Mouse (Mus musculus): ENCODE measurements around the gene Ap2a1. TPM values are rescaled to one million over a fixed set of nuclear protein-coding genes. Genes with fewer than 3 reads are reported as not detected.

Ap2a1 gene
- polyA plus RNA-seq, 1 experiment: 107 TPM

DNA sequence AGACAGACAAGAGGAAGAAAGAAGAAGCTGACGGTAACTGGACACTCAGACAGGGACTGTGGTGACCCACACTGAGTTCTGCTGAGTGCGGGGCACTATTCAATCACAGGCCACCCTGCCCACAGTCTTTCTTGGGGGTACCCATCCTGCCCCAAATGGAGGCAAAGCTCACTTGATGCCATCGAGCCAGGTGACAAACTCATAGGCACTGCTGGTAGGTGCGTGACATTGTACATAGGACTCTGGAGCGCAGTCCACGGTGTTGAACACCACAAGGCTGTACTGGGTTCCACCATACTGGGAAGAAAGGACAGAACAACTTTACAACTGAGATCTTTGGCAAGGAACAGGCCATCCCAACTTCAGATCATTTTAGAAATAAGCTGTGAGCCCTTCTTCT lies 37.7 kb downstream of the Ap2a1 start:
- Histone ChIP-seq H3K27me3 (ENCODE audit: control insufficient read depth, insufficient read depth, low read length, poor library complexity, severe bottlenecking) (no peaks in the 10 kb centered on the region), H3K27ac (ENCODE audit: insufficient read depth, low read length) (no peak overlapping the region; the same call in 1 of the 2 replicates), H3K4me1 (ENCODE audit: control insufficient read depth, insufficient read depth, low read length) (peaks cover 3% of the 10 kb centered on the region), H3K9ac (ENCODE audit: low read depth, poor library complexity, severe bottlenecking) (peak overlapping the region; percentile 82), H3K9me3 (replicated peaks; ENCODE audit: control insufficient read depth, insufficient read depth, low read length, poor library complexity, severe bottlenecking) (no peaks in the 10 kb centered on the region), H3K36me3 (ENCODE audit: control insufficient read depth, insufficient read depth, low read length, poor library complexity, severe bottlenecking) (peaks cover 10% of the 10 kb centered on the region), H3K4me3 (ENCODE audit: low read depth, low read length) (peak overlapping the region; percentile 94)
- TF ChIP-seq EP300 (IDR thresholded peaks at IDR 0.05; ENCODE audit: insufficient read depth, low read depth, low read length): no peak
- no peak for TF ChIP-seq POLR2A (IDR thresholded peaks at IDR 0.05; ENCODE audit: insufficient read depth, low read length)
- TF ChIP-seq CTCF (IDR thresholded peaks at IDR 0.05; ENCODE audit: low read depth, low read length): no peak

DNA sequence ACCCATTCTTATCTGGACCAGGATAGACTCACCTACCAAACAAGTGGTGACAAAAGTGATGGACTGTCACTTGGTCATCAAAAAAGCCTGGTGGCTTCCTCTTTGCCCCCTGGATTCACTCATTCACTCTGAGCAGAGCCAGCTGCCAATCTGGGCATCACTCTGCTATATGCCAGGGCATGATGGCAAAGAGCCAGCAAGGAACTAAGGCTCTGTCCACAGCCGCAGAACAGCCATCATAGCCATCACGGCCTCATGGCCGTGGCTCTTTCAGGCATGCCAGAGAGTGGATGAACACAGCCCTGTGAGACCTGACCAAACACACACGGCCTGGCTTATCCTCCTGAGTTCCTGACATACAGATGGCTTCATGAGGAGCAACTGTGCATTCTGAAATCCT lies 38.6 kb downstream of the Ap2a1 start:
- H3K4me1 ChIP-seq (ENCODE audit: control insufficient read depth, insufficient read depth, low read length): peaks cover 3% of the 10 kb centered on the region
- H3K9me3 ChIP-seq (replicated peaks; ENCODE audit: control insufficient read depth, insufficient read depth, low read length, poor library complexity, severe bottlenecking): no peaks in the 10 kb centered on the region
- H3K4me3 ChIP-seq (ENCODE audit: low read depth, low read length): no peak overlapping the region
- no peak overlapping the region for H3K27ac ChIP-seq (ENCODE audit: insufficient read depth, low read length)
- no peak for TF ChIP-seq CTCF (IDR thresholded peaks at IDR 0.05; ENCODE audit: low read depth, low read length)
- TF ChIP-seq EP300 (IDR thresholded peaks at IDR 0.05; ENCODE audit: insufficient read depth, low read depth, low read length): no peak
- TF ChIP-seq POLR2A (IDR thresholded peaks at IDR 0.05; ENCODE audit: insufficient read depth, low read length): no peak
- no peaks in the 10 kb centered on the region for H3K27me3 ChIP-seq (ENCODE audit: control insufficient read depth, insufficient read depth, low read length, poor library complexity, severe bottlenecking)
- H3K9ac ChIP-seq (ENCODE audit: low read depth, poor library complexity, severe bottlenecking): no peak overlapping the region
- peaks cover 10% of the 10 kb centered on the region for H3K36me3 ChIP-seq (ENCODE audit: control insufficient read depth, insufficient read depth, low read length, poor library complexity, severe bottlenecking)

DNA sequence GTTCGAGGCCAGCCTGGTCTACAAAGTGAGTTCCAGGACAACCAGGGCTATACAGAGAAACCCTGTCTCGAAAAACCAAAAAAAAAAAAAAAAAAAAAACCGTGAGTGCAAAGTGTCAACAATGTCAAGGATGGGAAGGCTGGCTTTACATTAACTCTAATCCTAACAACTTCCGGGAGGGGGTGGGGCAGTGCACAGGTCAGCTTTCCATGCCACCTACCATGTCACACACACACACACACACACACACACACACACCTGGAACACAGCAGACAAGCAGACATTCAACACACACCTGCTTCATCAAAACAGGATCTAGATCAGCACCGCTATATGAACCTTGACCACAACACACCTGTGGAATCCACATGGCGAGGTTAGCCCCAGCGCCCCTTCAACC lies 39.1 kb downstream of the Ap2a1 start:
- Histone ChIP-seq H3K9ac (ENCODE audit: low read depth, poor library complexity, severe bottlenecking) (no peak overlapping the region), H3K36me3 (ENCODE audit: control insufficient read depth, insufficient read depth, low read length, poor library complexity, severe bottlenecking) (peaks cover 10% of the 10 kb centered on the region), H3K27me3 (ENCODE audit: control insufficient read depth, insufficient read depth, low read length, poor library complexity, severe bottlenecking) (no peaks in the 10 kb centered on the region), H3K9me3 (replicated peaks; ENCODE audit: control insufficient read depth, insufficient read depth, low read length, poor library complexity, severe bottlenecking) (no peaks in the 10 kb centered on the region), H3K4me1 (ENCODE audit: control insufficient read depth, insufficient read depth, low read length) (peaks cover 3% of the 10 kb centered on the region), H3K4me3 (ENCODE audit: low read depth, low read length) (no peak overlapping the region), H3K27ac (ENCODE audit: insufficient read depth, low read length) (no peak overlapping the region)
- TF ChIP-seq POLR2A (IDR thresholded peaks at IDR 0.05; ENCODE audit: insufficient read depth, low read length): no peak
- no peak for TF ChIP-seq CTCF (IDR thresholded peaks at IDR 0.05; ENCODE audit: low read depth, low read length)
- TF ChIP-seq EP300 (IDR thresholded peaks at IDR 0.05; ENCODE audit: insufficient read depth, low read depth, low read length): no peak

DNA sequence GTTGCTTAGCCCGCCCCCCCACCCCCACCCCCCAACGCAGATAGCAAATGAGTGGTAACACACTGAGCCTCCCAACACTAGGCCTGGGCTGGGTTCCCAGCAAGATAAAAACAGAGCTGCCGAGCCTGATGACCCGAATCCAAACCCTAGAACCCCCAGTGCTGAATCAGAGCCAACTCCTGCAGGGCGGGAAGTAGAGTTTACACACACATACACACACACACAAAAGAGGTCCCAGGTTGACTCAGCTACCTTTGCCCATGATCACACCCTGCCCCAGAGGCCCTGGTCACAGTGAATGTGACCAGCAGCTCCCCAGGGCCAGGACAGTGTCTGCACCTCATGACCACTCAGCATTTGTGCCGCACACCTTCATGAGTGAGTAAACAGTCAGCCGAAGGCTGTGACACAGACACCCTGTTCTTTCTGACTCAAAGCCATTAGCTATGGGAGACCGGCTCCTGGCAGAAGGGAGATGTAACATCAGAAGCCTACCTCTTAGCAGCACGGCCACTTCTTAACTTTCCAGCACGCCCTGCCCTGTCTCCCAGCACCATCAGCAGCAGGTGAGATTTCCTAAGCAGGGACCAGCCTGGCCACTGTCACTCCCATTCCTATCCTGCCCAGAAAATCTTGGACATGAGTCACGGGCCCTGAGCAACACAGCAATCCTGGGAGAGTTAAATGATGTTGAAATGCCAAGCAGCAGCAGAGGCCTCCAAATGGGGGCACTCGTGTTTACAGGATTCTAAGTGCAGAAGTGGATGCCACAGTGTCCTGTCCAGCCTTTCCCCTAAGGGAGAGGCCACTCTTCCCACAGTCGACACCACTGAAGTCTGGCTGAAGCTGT lies 40.8 kb downstream of the Ap2a1 start:
- Histone ChIP-seq H3K27me3 (ENCODE audit: control insufficient read depth, insufficient read depth, low read length, poor library complexity, severe bottlenecking) (no peaks in the 10 kb centered on the region), H3K4me1 (ENCODE audit: control insufficient read depth, insufficient read depth, low read length) (peaks cover 3% of the 10 kb centered on the region), H3K4me3 (ENCODE audit: low read depth, low read length) (no peak overlapping the region), H3K27ac (ENCODE audit: insufficient read depth, low read length) (no peak overlapping the region), H3K9me3 (replicated peaks; ENCODE audit: control insufficient read depth, insufficient read depth, low read length, poor library complexity, severe bottlenecking) (no peaks in the 10 kb centered on the region), H3K36me3 (ENCODE audit: control insufficient read depth, insufficient read depth, low read length, poor library complexity, severe bottlenecking) (peaks cover 15% of the 10 kb centered on the region), H3K9ac (ENCODE audit: low read depth, poor library complexity, severe bottlenecking) (no peak overlapping the region)
- TF ChIP-seq EP300 (IDR thresholded peaks at IDR 0.05; ENCODE audit: insufficient read depth, low read depth, low read length): no peak
- no peak for TF ChIP-seq CTCF (IDR thresholded peaks at IDR 0.05; ENCODE audit: low read depth, low read length)
- no peak for TF ChIP-seq POLR2A (IDR thresholded peaks at IDR 0.05; ENCODE audit: insufficient read depth, low read length)

DNA sequence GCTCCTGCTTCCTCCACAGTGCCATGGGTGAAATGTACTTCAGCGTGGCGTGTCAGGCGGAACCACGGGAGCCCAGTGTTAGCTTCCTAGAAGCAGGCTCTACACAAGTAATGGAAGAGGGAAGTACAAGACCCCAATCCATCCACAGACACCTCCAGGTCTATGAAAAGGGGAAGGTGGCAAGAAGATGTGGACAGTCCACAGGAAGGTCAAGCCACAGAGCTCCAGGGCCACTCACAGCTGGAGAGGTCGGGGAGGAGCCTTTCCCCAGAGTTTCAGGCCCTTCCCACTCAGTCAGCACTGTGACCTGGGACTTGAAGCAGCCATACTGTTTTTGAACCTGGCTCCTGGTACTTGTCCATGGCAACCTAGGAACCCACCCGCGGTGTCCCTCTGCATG lies 42.3 kb downstream of the Ap2a1 start:
- Histone ChIP-seq H3K36me3 (ENCODE audit: control insufficient read depth, insufficient read depth, low read length, poor library complexity, severe bottlenecking) (peaks cover 24% of the 10 kb centered on the region), H3K27ac (ENCODE audit: insufficient read depth, low read length) (no peak overlapping the region), H3K4me1 (ENCODE audit: control insufficient read depth, insufficient read depth, low read length) (peaks cover 3% of the 10 kb centered on the region), H3K9ac (ENCODE audit: low read depth, poor library complexity, severe bottlenecking) (no peak overlapping the region), H3K4me3 (ENCODE audit: low read depth, low read length) (no peak overlapping the region), H3K9me3 (replicated peaks; ENCODE audit: control insufficient read depth, insufficient read depth, low read length, poor library complexity, severe bottlenecking) (no peaks in the 10 kb centered on the region), H3K27me3 (ENCODE audit: control insufficient read depth, insufficient read depth, low read length, poor library complexity, severe bottlenecking) (no peaks in the 10 kb centered on the region)
- no peak for TF ChIP-seq CTCF (IDR thresholded peaks at IDR 0.05; ENCODE audit: low read depth, low read length)
- TF ChIP-seq POLR2A (IDR thresholded peaks at IDR 0.05; ENCODE audit: insufficient read depth, low read length): no peak
- TF ChIP-seq EP300 (IDR thresholded peaks at IDR 0.05; ENCODE audit: insufficient read depth, low read depth, low read length): no peak

DNA sequence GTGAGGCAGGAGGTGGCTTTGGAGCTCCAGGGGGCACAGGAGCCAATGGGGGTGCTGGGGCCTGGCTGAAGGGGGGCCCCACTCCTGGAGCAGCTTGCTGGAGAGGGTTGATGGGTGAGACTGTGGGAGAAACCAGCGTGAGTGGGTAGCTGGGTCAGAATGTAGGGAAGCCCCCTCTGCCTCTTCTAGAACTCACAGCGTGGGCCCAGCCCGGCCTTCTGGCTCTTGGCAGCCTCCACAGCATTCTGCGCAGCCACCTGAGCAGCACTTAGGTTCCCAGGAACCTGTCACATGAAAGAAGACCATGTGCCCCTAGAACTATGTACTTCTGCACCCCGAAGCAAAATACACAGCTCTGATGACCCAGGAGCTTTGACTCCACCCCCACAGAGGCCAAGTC lies 44.7 kb downstream of the Ap2a1 start:
- no peak for TF ChIP-seq CTCF (IDR thresholded peaks at IDR 0.05; ENCODE audit: low read depth, low read length)
- TF ChIP-seq EP300 (IDR thresholded peaks at IDR 0.05; ENCODE audit: insufficient read depth, low read depth, low read length): no peak
- no peak for TF ChIP-seq POLR2A (IDR thresholded peaks at IDR 0.05; ENCODE audit: insufficient read depth, low read length)
- H3K27me3 ChIP-seq (ENCODE audit: control insufficient read depth, insufficient read depth, low read length, poor library complexity, severe bottlenecking): no peaks in the 10 kb centered on the region
- peaks cover 32% of the 10 kb centered on the region for H3K36me3 ChIP-seq (ENCODE audit: control insufficient read depth, insufficient read depth, low read length, poor library complexity, severe bottlenecking)
- H3K9me3 ChIP-seq (replicated peaks; ENCODE audit: control insufficient read depth, insufficient read depth, low read length, poor library complexity, severe bottlenecking): no peaks in the 10 kb centered on the region
- H3K27ac ChIP-seq (ENCODE audit: insufficient read depth, low read length): no peak overlapping the region
- H3K4me1 ChIP-seq (ENCODE audit: control insufficient read depth, insufficient read depth, low read length): no peaks in the 10 kb centered on the region
- no peak overlapping the region for H3K9ac ChIP-seq (ENCODE audit: low read depth, poor library complexity, severe bottlenecking)
- H3K4me3 ChIP-seq (ENCODE audit: low read depth, low read length): no peak overlapping the region
